Mouse (Mus musculus) forebrain, postnatal 0 days (tissue): ENCODE results near the gene Pus3. TPM values are rescaled to one million over a fixed set of nuclear protein-coding genes. Genes with fewer than 3 reads are reported as not detected.

Experiments
- ATAC-seq: fragments of 200-750 bp; cut with Nextera tagmentation; 2 replicates; pipeline ENCODE4 v1.8.0; 2017; ENCODE audit warnings: mild to moderate bottlenecking, moderate library complexity
- DNase-seq: peaks from one replicate; pipeline ENCODE4 v3.0.0-alpha.2; 2015
- H3K27ac ChIP-seq: fragments of 300-500 bp; sonication (generic); 2 replicates; pipeline ENCODE4 v1.5.1; 2014; ENCODE audit warnings: low read depth, mild to moderate bottlenecking, antibody characterized with exemption, low read length, moderate library complexity, mixed read lengths
- H3K27me3 ChIP-seq: fragments of 300-500 bp; sonication (generic); 2 replicates; pipeline ENCODE4 v1.6.1; 2014; ENCODE audit warnings: mild to moderate bottlenecking, low read length, mixed read lengths; ENCODE audit not compliant: insufficient read depth
- H3K36me3 ChIP-seq: fragments of 300-500 bp; sonication (generic); 2 replicates; pipeline ENCODE4 v1.6.1; 2014; ENCODE audit warnings: mild to moderate bottlenecking, moderate library complexity; ENCODE audit not compliant: insufficient read depth
- H3K4me1 ChIP-seq: fragments of 300-500 bp; sonication (generic); 2 replicates; pipeline ENCODE4 v1.6.1; 2014; ENCODE audit warnings: antibody characterized with exemption; ENCODE audit not compliant: insufficient read depth
- H3K4me2 ChIP-seq: fragments of 300-500 bp; sonication (generic); 2 replicates; pipeline ENCODE4 v1.6.1; 2014; ENCODE audit warnings: low read depth, mild to moderate bottlenecking, moderate library complexity
- H3K4me3 ChIP-seq: fragments of 300-500 bp; sonication (generic); 2 replicates; pipeline ENCODE4 v1.5.1; 2014; ENCODE audit warnings: low read depth, low read length, mixed read lengths
- H3K9ac ChIP-seq: fragments of 300-500 bp; sonication (generic); 2 replicates; pipeline ENCODE4 v1.6.1; 2014; ENCODE audit warnings: mild to moderate bottlenecking
- H3K9me3 ChIP-seq: fragments of 300-500 bp; sonication (generic); 2 replicates; pipeline ENCODE4 v1.6.1; 2016; ENCODE audit warnings: low read length
- CTCF ChIP-seq: sonication (generic); IDR thresholded peaks from 2 replicates; pipeline ENCODE4 v1.5.1; 2016; ENCODE audit warnings: antibody characterized with exemption, control low read depth, low read depth
- WGBS: fragments of 180-500 bp; shearing (Covaris S2); extraction: QIAGEN DNeasy Blood & Tissue Kit; methylation state at CpG from one replicate; pipeline ENCODE4 v1.1.7; 2014; 5-methylcytosine and 5-hydroxymethylcytosine counted together
- polyA plus RNA-seq: library from polyadenylated mRNA; unstranded; fragments of >200 nt; fragmentation: Nextera tagmentation; extraction: Ambion mirVana; gene quantifications from 2 replicates; pipeline ENCODE4 v1.2.1, GENCODE M21; 2015
- total RNA-seq: library from RNA; depleted of rRNA; stranded (reverse); fragments of >200 nt; gene quantifications from 2 replicates; pipeline ENCODE4 v1.2.3, GENCODE M21; 2014

The Pus3 gene
- total and polyA plus RNA-seq, 2 experiments from 2014 or later, result 13.9 to 18.8 TPM

DNA sequence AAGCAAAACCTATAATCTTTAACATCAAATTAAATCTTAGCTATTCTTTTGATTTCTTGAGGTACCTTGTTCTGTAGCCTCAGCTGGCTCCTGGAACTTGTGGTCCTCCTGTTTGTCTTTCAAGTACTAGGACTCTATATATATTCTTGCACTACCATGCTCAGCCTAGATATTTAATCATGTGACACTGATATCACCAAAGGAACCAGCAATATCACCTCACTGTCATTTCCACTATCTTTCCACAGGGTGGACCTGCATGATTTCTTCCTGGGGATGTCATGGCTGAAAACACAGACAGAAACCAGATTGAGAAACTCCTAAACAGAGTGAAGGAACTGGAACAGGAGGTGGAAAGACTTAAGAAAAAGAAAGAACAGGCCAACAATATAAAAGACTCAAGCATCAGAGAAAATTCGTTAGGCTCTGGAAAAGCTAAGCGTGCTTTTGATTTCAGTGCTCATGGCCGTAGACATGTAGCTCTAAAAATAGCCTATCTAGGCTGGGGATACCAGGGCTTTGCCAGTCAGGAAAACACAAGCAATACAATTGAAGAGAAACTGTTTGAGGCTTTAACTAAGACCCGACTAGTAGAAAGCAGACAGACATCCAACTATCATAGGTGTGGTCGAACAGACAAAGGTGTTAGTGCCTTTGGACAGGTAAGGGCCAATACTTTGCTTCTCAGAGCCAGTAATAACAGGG lies 6.3 kb downstream of the Pus3 start:
- peaks cover 7% of the 10 kb centered on the region; the same call in 1 of the 2 replicates for H3K4me1 ChIP-seq
- 87% methylated on average over 5 of the region's 5 CpGs for WGBS
- no peak for DNase-seq
- no peak overlapping the region for H3K4me3 ChIP-seq
- H3K9ac ChIP-seq, result no peak overlapping the region
- no peak overlapping the region for H3K4me2 ChIP-seq
- no peaks in the 10 kb centered on the region for H3K9me3 ChIP-seq
- peaks cover 33% of the 10 kb centered on the region for H3K36me3 ChIP-seq
- no peak for TF ChIP-seq CTCF
- H3K27me3 ChIP-seq, result no peaks in the 10 kb centered on the region
- no peak overlapping the region for H3K27ac ChIP-seq
- no peak for ATAC-seq

- TF ChIP-seq CTCF, result no peak
Observed at GRCm38 (mm10) chr9:35567995-35568394, 9.6 kb downstream of the Pus3 start.

DNA sequence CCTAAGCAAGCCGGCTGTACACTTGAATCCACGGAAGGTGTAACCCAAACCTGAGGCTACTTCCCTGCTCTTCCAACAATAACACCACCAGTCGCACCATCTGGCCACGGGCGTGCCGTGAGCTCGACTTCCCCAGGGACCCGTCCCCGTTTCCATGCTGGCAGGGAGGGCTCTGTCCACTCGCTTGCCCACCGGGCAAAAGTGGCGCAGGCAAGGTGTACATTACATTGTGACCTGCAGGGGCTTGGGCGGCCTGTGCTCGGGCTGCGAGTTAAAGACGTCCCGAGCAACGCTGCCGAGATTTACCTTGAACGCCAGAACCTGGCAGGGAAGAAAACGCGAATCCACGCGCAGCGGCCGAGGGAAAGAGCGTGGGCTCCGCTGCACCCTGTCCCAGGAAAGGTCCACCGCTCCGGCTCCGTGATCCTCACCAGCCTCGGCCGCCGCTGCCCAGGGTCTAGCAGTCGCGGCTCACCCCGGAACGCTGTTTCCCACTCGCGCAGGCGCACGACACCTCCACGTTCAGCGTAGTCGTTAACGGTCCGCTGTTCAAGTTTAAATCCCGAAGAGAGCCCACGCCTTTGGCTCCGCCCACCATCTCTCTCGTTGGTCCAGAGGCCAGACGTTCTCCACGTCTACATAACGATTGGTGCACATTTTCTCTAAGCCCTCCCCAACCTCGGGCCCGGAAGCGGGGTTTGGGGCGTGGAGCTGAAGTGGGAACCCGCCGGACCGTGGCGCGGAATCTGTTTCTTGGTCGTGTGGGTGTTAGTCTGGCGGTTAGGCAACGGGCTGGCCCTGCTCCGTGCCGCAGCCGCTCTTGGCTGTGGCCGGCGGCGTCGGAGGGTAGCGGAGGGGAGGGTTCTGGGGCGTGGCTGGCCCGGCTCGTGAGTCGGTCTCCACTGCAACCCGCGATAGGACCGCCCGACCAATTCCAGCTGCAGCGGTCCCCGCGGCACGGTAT lies 11.5 kb downstream of the Pus3 start, which contains the start of the genes Pate2 and Hyls1:
Gene Pate2 (plus strand): TSS at position 714 of the 964 bp plus-strand sequence.
Gene Hyls1 (minus strand): TSS at position 828 of the 964 bp plus-strand sequence.
- DNase-seq (peak; percentile 98), ATAC-seq (peak; percentile 99)
- no peaks in the 10 kb centered on the region; the same call in 1 of the 2 replicates for H3K4me1 ChIP-seq
- peak within 1 kb of the TSS; percentile 84 for H3K4me2 ChIP-seq
- peak within 1 kb of the TSS; percentile 81 for H3K9ac ChIP-seq
- H3K27ac ChIP-seq, result peak within 1 kb of the TSS; percentile 88
- H3K36me3 ChIP-seq, result peaks cover 22% of the 10 kb centered on the region
- TF ChIP-seq CTCF, result peak; percentile 53
- H3K4me3 ChIP-seq, result peak within 1 kb of the TSS; percentile 90
- no peaks in the 10 kb centered on the region for H3K9me3 ChIP-seq
- 1% methylated on average over 86 of the region's 86 CpGs for WGBS
- H3K27me3 ChIP-seq, result no peaks in the 10 kb centered on the region

More at GRCm38 (mm10) chr9:35567995-35568394, 9.6 kb downstream of the Pus3 start:
- Histone ChIP-seq H3K9ac (no peak overlapping the region), H3K36me3 (peaks cover 25% of the 10 kb centered on the region), H3K4me3 (no peak overlapping the region), H3K4me1 (no peaks in the 10 kb centered on the region; the same call in 1 of the 2 replicates), H3K27me3 (no peaks in the 10 kb centered on the region), H3K9me3 (no peaks in the 10 kb centered on the region), H3K4me2 (no peak overlapping the region), H3K27ac (no peak overlapping the region)
- ATAC-seq (no peak), DNase-seq (no peak)
- WGBS, result 80% methylated on average over 3 of the region's 3 CpGs

DNA sequence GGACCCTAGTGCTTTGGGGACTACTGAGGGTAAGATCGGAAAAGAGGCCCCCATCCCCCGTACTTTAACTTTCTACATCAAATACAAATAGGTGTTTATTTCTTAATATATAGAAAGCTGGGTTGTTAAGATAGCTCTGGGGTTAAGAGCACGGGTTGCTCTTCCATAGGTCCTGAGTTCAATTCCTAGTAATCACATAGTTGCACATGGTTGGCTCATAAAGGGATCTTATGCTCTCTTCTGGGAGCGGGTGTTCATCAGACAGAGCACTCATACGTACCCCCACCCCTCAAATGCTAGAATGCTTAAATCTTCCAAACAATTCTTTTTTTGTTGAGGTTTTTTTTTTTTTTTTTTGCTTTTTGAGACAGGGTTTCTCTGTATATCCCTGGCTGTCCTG lies 12.3 kb downstream of the Pus3 start:
- Histone ChIP-seq H3K4me3 (peak overlapping the region; percentile 90), H3K4me2 (peak overlapping the region; percentile 84), H3K27me3 (no peaks in the 10 kb centered on the region), H3K4me1 (no peaks in the 10 kb centered on the region; the same call in 1 of the 2 replicates), H3K9ac (peak overlapping the region; percentile 81), H3K9me3 (no peaks in the 10 kb centered on the region), H3K27ac (peak overlapping the region; percentile 88; the same call in 1 of the 2 replicates), H3K36me3 (peaks cover 16% of the 10 kb centered on the region)
- no peak for ATAC-seq
- no peak for TF ChIP-seq CTCF
- WGBS, result 7% methylated on average over 5 of the region's 5 CpGs
- no peak for DNase-seq

- H3K27ac ChIP-seq, result no peak overlapping the region
- ATAC-seq (no peak), DNase-seq (no peak)
- H3K4me3 ChIP-seq, result peak overlapping the region; percentile 33
- H3K9ac ChIP-seq, result no peak overlapping the region; the same call in 1 of the 2 replicates
- no peak for TF ChIP-seq CTCF
- H3K27me3 ChIP-seq, result no peaks in the 10 kb centered on the region
- no peaks in the 10 kb centered on the region; the same call in 1 of the 2 replicates for H3K4me1 ChIP-seq
- 6% methylated on average over 32 of the region's 32 CpGs for WGBS
- H3K9me3 ChIP-seq, result no peaks in the 10 kb centered on the region
- no peaks in the 10 kb centered on the region for H3K36me3 ChIP-seq
- H3K4me2 ChIP-seq, result peak overlapping the region; percentile 61
Observed at GRCm38 (mm10) chr9:35574416-35574815, 16.0 kb downstream of the Pus3 start.

GRCm38 (mm10) chr9:35587674-35588073 lies 29.3 kb downstream of the Pus3 start:
- H3K9me3 ChIP-seq, result no peaks in the 10 kb centered on the region
- no peaks in the 10 kb centered on the region for H3K27me3 ChIP-seq
- H3K36me3 ChIP-seq, result no peaks in the 10 kb centered on the region
- no peak overlapping the region for H3K9ac ChIP-seq
- H3K4me1 ChIP-seq, result no peaks in the 10 kb centered on the region
- no peak overlapping the region for H3K27ac ChIP-seq
- 66% methylated on average over 1 of the region's 1 CpGs for WGBS
- ATAC-seq (no peak), DNase-seq (no peak)
- no peak overlapping the region for H3K4me3 ChIP-seq
- TF ChIP-seq CTCF, result no peak
- H3K4me2 ChIP-seq, result no peak overlapping the region

DNA sequence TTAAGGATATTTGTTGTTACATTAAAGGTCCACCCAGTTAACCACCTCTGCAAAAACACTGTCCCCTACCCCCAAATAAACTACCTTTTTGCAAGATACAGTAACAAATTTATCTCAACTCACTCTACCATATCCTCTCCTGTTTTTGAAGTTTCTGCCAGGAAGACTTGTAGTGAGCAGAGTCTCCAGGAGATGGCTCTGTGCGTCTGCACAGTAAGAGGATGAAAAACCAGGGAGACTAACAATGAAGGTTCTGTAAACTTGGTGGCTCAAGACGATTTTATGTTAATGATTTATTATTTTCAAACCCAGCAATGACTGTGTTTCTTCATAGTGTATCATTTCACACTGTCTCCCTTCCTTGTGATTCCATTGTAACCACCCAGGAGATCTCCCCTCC lies 34.5 kb downstream of the Pus3 start:
- Histone ChIP-seq H3K4me2 (no peak overlapping the region), H3K27me3 (no peaks in the 10 kb centered on the region), H3K36me3 (no peaks in the 10 kb centered on the region), H3K27ac (no peak overlapping the region), H3K4me1 (no peaks in the 10 kb centered on the region), H3K9me3 (no peaks in the 10 kb centered on the region), H3K4me3 (no peak overlapping the region), H3K9ac (no peak overlapping the region)
- TF ChIP-seq CTCF, result peak; percentile 77
- WGBS, result 6% methylated on average over 2 of the region's 2 CpGs
- ATAC-seq, result peak; percentile 67
- DNase-seq, result peak; percentile 45
